Mouse (Mus musculus): ENCODE results near the gene Itgav.

GRCm38 (mm10) chr2:83676226-83676870 is 47.8 kb upstream of the Itgav start:
- TF ChIP-seq POLR2A (IDR thresholded peaks at IDR 0.05; ENCODE audit: low read depth, low read length) = no peak
- no peak for TF ChIP-seq CTCF (IDR thresholded peaks at IDR 0.05; ENCODE audit: extremely low read depth, insufficient read depth, insufficient read length, insufficient replicate concordance)
